Mouse (Mus musculus): ENCODE results near the gene Elmsan1. TPM values are rescaled to one million over a fixed set of nuclear protein-coding genes. Genes with fewer than 3 reads are reported as not detected.

The Elmsan1 gene
- total and polyA plus RNA-seq, 3 experiments, result 2.2 to 14.3 (median 5.6) TPM

DNA sequence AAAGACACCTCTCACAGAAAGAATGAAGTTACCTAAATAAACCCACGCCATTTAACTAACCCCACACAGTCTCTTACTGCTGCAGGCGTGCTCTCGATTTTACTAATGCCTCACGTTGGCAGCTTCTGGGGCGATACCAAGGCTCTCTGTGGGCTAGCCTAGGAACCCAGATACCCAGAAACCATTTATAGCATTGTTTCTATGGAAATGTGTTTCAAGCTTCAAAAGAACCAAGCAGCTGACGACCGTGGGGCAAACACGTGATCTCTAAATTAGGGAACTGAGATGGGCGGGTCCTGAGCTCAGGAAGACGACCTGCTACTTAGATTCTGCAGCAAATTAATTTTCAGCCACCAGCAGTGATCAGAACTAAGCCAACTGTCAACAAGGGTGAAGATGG lies 16.1 kb downstream of the Elmsan1 start:
- Histone ChIP-seq H3K9ac (ENCODE audit: insufficient read depth, low read depth) (peak overlapping the region; percentile 54), H3K27ac (ENCODE audit: insufficient read depth, low read depth) (peak overlapping the region; percentile 86), H3K79me2 (replicated peaks; ENCODE audit: control insufficient read depth, extremely low read depth, insufficient read depth, poor library complexity, severe bottlenecking) (0 out of 2 replicates have a peak, but pooled peaks cover 3% of the 10 kb centered on the region), H3K4me2 (ENCODE audit: insufficient read depth, low read depth, poor library complexity, severe bottlenecking) (peak overlapping the region; percentile 93), H3K36me3 (replicated peaks in 1 of 2; ENCODE audit: control insufficient read depth in 1 of 2, insufficient read depth in 1 of 2, low read length in 1 of 2) (peaks cover 0 to 23% of the 10 kb centered on the region in 2 experiments), H3K9me3 (replicated peaks; ENCODE audit: low read length) (no peaks in the 10 kb centered on the region), H3K27me3 (replicated peaks) (no peaks in the 10 kb centered on the region), H3K4me3 (replicated peaks in 1 of 3; ENCODE audit: low read depth in 2 of 3, low read length in 2 of 3, poor library complexity in 1 of 3) (peak overlapping the region in 1 of 3 experiments; percentile 15), H3K4me1 (ENCODE audit: control insufficient read depth in 1 of 2, insufficient read depth in 2 of 2) (peaks cover 22 to 70% of the 10 kb centered on the region in 2 experiments)
- in situ Hi-C loops (cut with MboI; ENCODE audit: low pct_ligation_motif_present, low pct_unique_long_range_greater_than_20kb, low sequenced_read_pairs) (no loop called here), dilution Hi-C loops (cut with MboI; ENCODE audit: extremely low pct_ligation_motif_present, extremely low pct_unique_long_range_greater_than_20kb, low sequenced_read_pairs) (no loop called here)
- TF ChIP-seq BHLHE40 (IDR thresholded peaks at IDR 0.05; ENCODE audit: low read depth, low read length), result peak; percentile 91
- no peak for TF ChIP-seq TBP (conservative IDR thresholded peaks at IDR 0.05; ENCODE audit: low read depth, low read length)
- TF ChIP-seq POLR2AphosphoS2 (IDR thresholded peaks at IDR 0.05; ENCODE audit: low read depth, low read length), result no peak
- no peak for TF ChIP-seq CHD1 (IDR thresholded peaks at IDR 0.05; ENCODE audit: low read depth, low read length)
- no peak for TF ChIP-seq MAZ (IDR thresholded peaks at IDR 0.05; ENCODE audit: low read depth, low read length)
- TF ChIP-seq RAD21 (IDR thresholded peaks at IDR 0.05; ENCODE audit: low read depth, low read length), result no peak
- peak; percentile 18; the same call in 1 of the 2 replicates for TF ChIP-seq JUND (conservative IDR thresholded peaks at IDR 0.05; ENCODE audit: low read depth, low read length)
- no peak for TF ChIP-seq UBTF (IDR thresholded peaks at IDR 0.05; ENCODE audit: low read depth, low read length)
- peak; percentile 88 for TF ChIP-seq MEF2A (IDR thresholded peaks at IDR 0.05; ENCODE audit: borderline replicate concordance, low read depth, low read length)
- TF ChIP-seq ELF1 (IDR thresholded peaks at IDR 0.05; ENCODE audit: low read depth, low read length), result peak; percentile 13; the same call in 1 of the 2 replicates
- TF ChIP-seq ETS1 (conservative IDR thresholded peaks at IDR 0.05; ENCODE audit: low read depth, low read length), result peak; percentile 78
- TF ChIP-seq KAT2A (IDR thresholded peaks at IDR 0.05; ENCODE audit: insufficient replicate concordance, low read length), result no peak
- no peak for TF ChIP-seq ZKSCAN1 (IDR thresholded peaks at IDR 0.05; ENCODE audit: borderline replicate concordance, low read depth, low read length)
- no peak for TF ChIP-seq ZNF384 (IDR thresholded peaks at IDR 0.05; ENCODE audit: low read depth, low read length)
- TF ChIP-seq GABPA (IDR thresholded peaks at IDR 0.05; ENCODE audit: insufficient replicate concordance, low read depth, low read length), result no peak
- TF ChIP-seq SIN3A (IDR thresholded peaks at IDR 0.05; ENCODE audit: low read length), result peak; percentile 43
- no peak for TF ChIP-seq MYC (IDR thresholded peaks at IDR 0.05; ENCODE audit: low read depth, low read length)
- no peak for TF ChIP-seq POLR2A (IDR thresholded peaks at IDR 0.05; ENCODE audit: low read depth, low read length)
- no peak for TF ChIP-seq HCFC1 (IDR thresholded peaks at IDR 0.05; ENCODE audit: low read depth, low read length)
- TF ChIP-seq PAX5 (IDR thresholded peaks at IDR 0.05; ENCODE audit: low read length), result no peak
- TF ChIP-seq USF2 (conservative IDR thresholded peaks at IDR 0.05; ENCODE audit: low read depth, low read length), result peak; percentile 65
- peak; percentile 66; the same call in 1 of the 2 replicates for TF ChIP-seq EP300 (IDR thresholded peaks at IDR 0.05; ENCODE audit: low read length)
- TF ChIP-seq MAX (IDR thresholded peaks at IDR 0.05; ENCODE audit: low read length), result peak; percentile 89
- peak; percentile 85 for TF ChIP-seq IRF4 (IDR thresholded peaks at IDR 0.05; ENCODE audit: low read depth, low read length)
- peak; percentile 76 for TF ChIP-seq USF1 (IDR thresholded peaks at IDR 0.05; ENCODE audit: low read depth, low read length)
- TF ChIP-seq JUN (IDR thresholded peaks at IDR 0.05; ENCODE audit: insufficient read depth, low read depth, low read length), result 0 out of 2 replicates have a peak, but pooled peaks have one; percentile 14
- no peak for TF ChIP-seq CHD2 (IDR thresholded peaks at IDR 0.05; ENCODE audit: low read length)
- no peak for TF ChIP-seq ZC3H11A (IDR thresholded peaks at IDR 0.05; ENCODE audit: low read depth, low read length)
- no peak for TF ChIP-seq CTCF (conservative IDR thresholded peaks at IDR 0.05 in 1 of 2, IDR thresholded peaks at IDR 0.05 in 1 of 2; ENCODE audit: low read depth in 2 of 2, low read length in 2 of 2)
- peak; percentile 72 for DNase-seq (ENCODE audit: extremely low read depth)
